Mouse (Mus musculus) heart, embryonic 12.5 days (tissue): ENCODE measurements around the gene Ms4a3. TPM values are rescaled to one million over a fixed set of nuclear protein-coding genes. Genes with fewer than 3 reads are reported as not detected.

ENCODE experiments used
- ATAC-seq: fragments of 200-750 bp; cut with Nextera tagmentation; 2 replicates; pipeline ENCODE4 v1.8.0; 2017; ENCODE audit warnings: moderate TSS enrichment, moderate library complexity; ENCODE audit not compliant: insufficient number of reproducible peaks, low FRiP score
- H3K27ac ChIP-seq: fragments of 300-500 bp; sonication (generic); 2 replicates; pipeline ENCODE4 v1.5.1; 2016; ENCODE audit warnings: mild to moderate bottlenecking, moderate library complexity; ENCODE audit not compliant: poor library complexity, severe bottlenecking
- H3K27me3 ChIP-seq: fragments of 300-500 bp; sonication (generic); replicated peaks from 2 replicates; pipeline ENCODE4 v1.6.1; 2016; ENCODE audit warnings: mild to moderate bottlenecking, moderate library complexity
- H3K36me3 ChIP-seq: fragments of 300-500 bp; sonication (generic); 2 replicates; pipeline ENCODE4 v1.6.1; 2016; ENCODE audit warnings: mild to moderate bottlenecking, moderate library complexity
- H3K4me1 ChIP-seq: fragments of 300-500 bp; sonication (generic); replicated peaks from 2 replicates; pipeline ENCODE4 v1.6.1; 2016; ENCODE audit warnings: mild to moderate bottlenecking
- H3K4me2 ChIP-seq: fragments of 300-500 bp; sonication (generic); 2 replicates; pipeline ENCODE4 v1.6.1; 2016; ENCODE audit warnings: mild to moderate bottlenecking, moderate library complexity
- H3K4me3 ChIP-seq: fragments of 300-500 bp; sonication (generic); 2 replicates; pipeline ENCODE4 v1.5.1; 2016; ENCODE audit warnings: mild to moderate bottlenecking
- H3K9ac ChIP-seq: fragments of 300-500 bp; sonication (generic); 2 replicates; pipeline ENCODE4 v1.6.1; 2016; ENCODE audit warnings: mild to moderate bottlenecking, moderate library complexity
- H3K9me3 ChIP-seq: fragments of 300-500 bp; sonication (generic); replicated peaks from 2 replicates; pipeline ENCODE4 v1.6.1; 2016; ENCODE audit warnings: mild to moderate bottlenecking, moderate library complexity
- WGBS: fragments of 180-500 bp; shearing (Covaris S2); methylation state at CpG from one replicate; pipeline ENCODE4 v1.1.7; 2016; 5-methylcytosine and 5-hydroxymethylcytosine counted together
- polyA plus RNA-seq: library from polyadenylated mRNA; unstranded; fragments of >200 nt; fragmentation: Nextera tagmentation; extraction: Ambion mirVana; gene quantifications from 2 replicates; pipeline ENCODE4 v1.2.1, GENCODE M21; 2016

The Ms4a3 gene
- 0.18 TPM in 1 of 2 replicates, not detected in the other for polyA plus RNA-seq

DNA sequence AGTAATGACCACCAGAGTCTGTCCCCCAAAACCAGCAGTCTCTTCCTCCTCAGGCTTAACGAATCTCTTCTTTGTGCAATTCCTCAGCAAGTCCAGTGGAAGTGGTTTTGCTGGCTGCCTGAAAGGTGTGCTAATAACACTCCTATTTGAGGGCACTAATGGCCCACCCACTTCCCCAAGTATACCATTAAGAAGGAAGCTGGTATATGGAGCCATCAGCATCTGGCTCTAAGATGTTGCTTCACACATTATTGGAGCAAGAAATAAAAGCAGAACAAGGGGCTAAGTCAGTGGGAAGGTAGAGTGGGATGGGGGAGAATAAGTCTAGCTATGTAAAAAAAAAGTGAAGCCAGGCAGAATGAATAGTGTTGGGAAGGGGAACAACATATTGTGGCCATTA is at the start of gene Ms4a3:
Gene Ms4a3, minus strand, starts transcription at position 120 of the 400 bp plus-strand sequence.
- Histone ChIP-seq H3K9me3 (0 out of 2 replicates have a peak, but pooled peaks cover 3% of the 10 kb centered on the region), H3K27ac (no peak within 1 kb of the TSS), H3K4me3 (no peak within 1 kb of the TSS), H3K36me3 (no peaks in the 10 kb centered on the region), H3K9ac (no peak within 1 kb of the TSS), H3K27me3 (no peaks in the 10 kb centered on the region), H3K4me2 (no peak within 1 kb of the TSS), H3K4me1 (no peaks in the 10 kb centered on the region)
- 59% methylated on average over 1 of the region's 1 CpGs for WGBS
- ATAC-seq = no peak

DNA sequence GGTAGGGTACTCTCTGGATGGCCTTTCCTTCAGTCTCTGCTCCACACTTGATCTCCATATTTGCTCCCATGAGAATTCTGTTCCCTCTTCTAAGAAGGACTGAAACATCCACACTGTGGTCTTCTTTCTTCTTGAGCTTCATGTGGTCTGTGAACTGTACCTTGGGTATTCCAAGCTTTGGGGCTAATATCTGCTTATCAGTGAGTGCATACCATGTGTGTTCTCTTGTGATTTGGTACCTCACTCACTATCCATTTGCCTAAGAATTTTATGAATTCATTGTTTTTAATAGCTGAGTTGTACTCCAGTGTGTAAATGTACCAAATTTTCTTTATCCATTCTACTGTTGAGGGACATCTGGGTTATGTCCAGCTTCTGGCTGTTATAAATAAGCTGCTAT is 20.9 kb upstream of the Ms4a3 start:
- H3K4me1 ChIP-seq = no peaks in the 10 kb centered on the region
- H3K4me2 ChIP-seq = no peak overlapping the region
- ATAC-seq = no peak
- H3K27ac ChIP-seq = no peak overlapping the region
- no peak overlapping the region for H3K4me3 ChIP-seq
- H3K9ac ChIP-seq = no peak overlapping the region
- no peaks in the 10 kb centered on the region for H3K27me3 ChIP-seq
- no peaks in the 10 kb centered on the region for H3K36me3 ChIP-seq
- H3K9me3 ChIP-seq = no peaks in the 10 kb centered on the region

DNA sequence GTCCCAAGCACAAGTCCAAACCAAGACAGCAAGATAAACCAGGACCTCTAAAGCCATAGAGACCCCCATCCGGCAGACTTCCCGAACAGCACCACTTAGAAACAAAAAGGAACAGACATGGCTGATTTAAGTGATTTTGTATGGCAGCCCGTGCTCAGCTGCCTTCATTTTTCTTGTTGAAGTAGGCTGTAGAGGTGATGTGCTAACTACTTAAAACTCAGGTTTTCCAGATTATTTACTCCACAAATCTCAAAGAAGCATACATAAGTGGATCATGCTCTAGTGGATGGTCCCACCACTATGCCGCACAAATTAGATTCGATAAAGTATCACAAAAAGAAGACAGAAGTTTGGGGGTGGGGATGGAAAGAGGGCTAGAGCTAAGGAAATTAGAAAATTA is 19.8 kb upstream of the Ms4a3 start, which contains the start of gene Oosp2:
Gene Oosp2, minus strand, starts transcription at position 101 of the 400 bp plus-strand sequence.
- H3K4me1 ChIP-seq = no peaks in the 10 kb centered on the region
- 78% methylated on average over 5 of the region's 5 CpGs for WGBS
- no peaks in the 10 kb centered on the region for H3K27me3 ChIP-seq
- no peak within 1 kb of the TSS for H3K4me2 ChIP-seq
- ATAC-seq = no peak
- H3K9me3 ChIP-seq = no peaks in the 10 kb centered on the region
- H3K4me3 ChIP-seq = no peak within 1 kb of the TSS
- no peaks in the 10 kb centered on the region for H3K36me3 ChIP-seq
- no peak within 1 kb of the TSS for H3K9ac ChIP-seq
- no peak within 1 kb of the TSS for H3K27ac ChIP-seq

DNA sequence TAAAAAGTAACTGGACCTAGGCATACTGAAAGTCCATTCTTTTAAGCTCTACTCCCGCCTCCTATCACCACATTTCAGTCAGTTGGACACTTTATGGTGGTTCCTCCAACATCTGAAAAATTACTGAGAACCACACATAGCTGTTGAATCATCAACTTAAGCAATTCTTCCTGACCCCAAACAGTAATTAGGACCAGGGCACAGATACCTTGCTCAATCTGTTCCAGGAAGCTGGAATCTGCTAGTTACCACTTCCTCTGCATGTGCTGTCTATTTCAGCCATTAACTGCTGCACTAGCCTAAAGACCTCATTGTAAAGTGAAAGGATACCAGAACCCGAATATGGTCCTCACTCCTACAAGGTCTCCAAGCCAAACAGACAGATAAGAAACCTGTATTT is 18.5 kb upstream of the Ms4a3 start:
- Histone ChIP-seq H3K36me3 (no peaks in the 10 kb centered on the region), H3K27me3 (no peaks in the 10 kb centered on the region), H3K4me2 (no peak overlapping the region), H3K9ac (no peak overlapping the region), H3K4me1 (no peaks in the 10 kb centered on the region), H3K4me3 (no peak overlapping the region), H3K27ac (no peak overlapping the region), H3K9me3 (no peaks in the 10 kb centered on the region)
- ATAC-seq = no peak
- WGBS = 61% methylated on average over 2 of the region's 2 CpGs

DNA sequence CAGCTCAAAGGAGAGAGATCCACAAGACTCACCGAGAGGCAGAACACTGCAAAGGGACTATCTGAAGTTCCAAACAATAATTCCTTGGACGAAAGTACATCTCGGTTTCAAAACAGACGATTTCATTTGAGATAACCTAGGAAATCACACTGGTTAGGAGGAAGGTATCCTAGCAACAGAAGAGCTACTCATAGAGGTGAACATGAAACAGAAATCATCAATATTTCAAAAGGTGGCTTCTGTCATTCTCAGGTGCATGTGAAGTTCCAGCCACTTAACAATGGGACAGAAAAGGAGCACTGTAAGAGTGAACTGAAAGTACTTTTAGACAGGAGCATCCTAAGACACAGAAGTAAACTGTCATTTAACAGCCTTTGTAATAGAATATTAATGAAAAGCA is 8.9 kb upstream of the Ms4a3 start:
- no peak overlapping the region for H3K27ac ChIP-seq
- no peaks in the 10 kb centered on the region for H3K27me3 ChIP-seq
- no peaks in the 10 kb centered on the region for H3K9me3 ChIP-seq
- H3K4me1 ChIP-seq = no peaks in the 10 kb centered on the region
- H3K4me2 ChIP-seq = no peak overlapping the region
- no peak for ATAC-seq
- H3K4me3 ChIP-seq = no peak overlapping the region
- H3K36me3 ChIP-seq = no peaks in the 10 kb centered on the region
- H3K9ac ChIP-seq = no peak overlapping the region
- 71% methylated on average over 4 of the region's 4 CpGs for WGBS

DNA sequence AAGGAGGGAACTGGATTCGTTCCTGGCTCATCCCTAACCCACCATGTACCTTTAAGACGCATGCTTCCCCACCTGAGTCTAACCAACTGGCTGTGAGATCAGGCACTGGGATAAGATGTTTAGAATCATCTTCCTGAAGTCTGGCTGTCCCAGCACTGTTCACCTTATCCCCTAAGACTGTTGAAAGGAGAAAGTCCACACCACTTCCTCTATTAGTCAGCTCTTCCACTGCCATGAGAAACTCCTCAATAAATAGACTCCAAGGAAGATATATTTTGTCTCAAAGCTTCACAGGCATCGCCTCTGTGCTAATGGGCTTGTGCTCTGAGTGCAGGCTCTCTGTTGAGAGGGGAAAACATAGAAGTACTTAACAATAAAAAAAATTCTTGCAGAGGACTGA is 5.5 kb upstream of the Ms4a3 start:
- H3K9me3 ChIP-seq = 0 out of 2 replicates have a peak, but pooled peaks cover 3% of the 10 kb centered on the region
- ATAC-seq = no peak
- no peak overlapping the region for H3K4me3 ChIP-seq
- H3K27me3 ChIP-seq = no peaks in the 10 kb centered on the region
- no peak overlapping the region for H3K9ac ChIP-seq
- no peaks in the 10 kb centered on the region for H3K4me1 ChIP-seq
- H3K27ac ChIP-seq = no peak overlapping the region
- no peak overlapping the region for H3K4me2 ChIP-seq
- 73% methylated on average over 3 of the region's 3 CpGs for WGBS
- no peaks in the 10 kb centered on the region for H3K36me3 ChIP-seq

DNA sequence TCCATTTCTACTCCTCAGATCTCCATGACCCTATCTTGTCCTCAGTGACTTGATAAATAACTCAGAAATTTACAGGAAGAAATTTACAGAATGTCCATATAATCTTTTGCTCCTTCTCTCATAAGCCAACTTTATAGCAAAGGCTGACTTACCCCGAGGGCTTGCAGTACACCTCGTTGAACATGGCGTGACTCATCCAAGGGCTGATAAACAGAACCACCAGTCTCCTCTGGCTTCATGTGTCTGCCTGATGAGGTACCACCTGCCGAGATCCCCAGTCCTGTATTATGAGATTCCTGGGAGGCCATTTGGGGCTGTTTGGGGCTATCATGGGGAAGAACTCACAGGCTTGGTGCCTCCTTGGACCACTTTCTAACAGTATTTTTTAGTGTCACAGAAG is 1.6 kb downstream of the Ms4a3 start:
- WGBS = 62% methylated on average over 4 of the region's 4 CpGs
- Histone ChIP-seq H3K4me1 (no peaks in the 10 kb centered on the region), H3K9ac (no peak overlapping the region), H3K4me2 (no peak overlapping the region), H3K36me3 (no peaks in the 10 kb centered on the region), H3K9me3 (0 out of 2 replicates have a peak, but pooled peaks cover 3% of the 10 kb centered on the region), H3K27me3 (no peaks in the 10 kb centered on the region), H3K27ac (no peak overlapping the region), H3K4me3 (no peak overlapping the region)
- no peak for ATAC-seq

DNA sequence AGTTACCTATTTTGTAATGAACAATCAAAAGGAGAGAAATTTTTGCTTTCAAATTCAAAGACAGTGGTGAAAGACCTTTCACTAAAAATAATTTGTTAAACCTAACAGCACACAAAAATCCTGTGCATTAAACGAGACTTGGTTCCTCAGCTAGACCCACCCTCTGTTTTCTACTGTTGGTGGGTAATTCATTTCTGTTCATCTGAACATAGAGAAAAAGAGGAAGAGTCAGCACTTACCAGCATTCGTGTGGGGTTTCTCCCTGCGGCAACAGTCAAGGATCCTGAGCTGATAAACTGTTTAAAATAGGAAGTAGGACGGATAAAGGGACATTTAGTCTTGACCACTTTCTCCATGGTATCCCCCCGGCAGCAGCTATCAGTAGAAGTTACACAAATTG is 5.1 kb downstream of the Ms4a3 start:
- Histone ChIP-seq H3K9me3 (no peaks in the 10 kb centered on the region), H3K27ac (no peak overlapping the region), H3K4me3 (no peak overlapping the region), H3K4me2 (no peak overlapping the region), H3K27me3 (no peaks in the 10 kb centered on the region), H3K4me1 (no peaks in the 10 kb centered on the region), H3K36me3 (no peaks in the 10 kb centered on the region), H3K9ac (no peak overlapping the region)
- 41% methylated on average over 5 of the region's 5 CpGs for WGBS
- ATAC-seq = no peak

DNA sequence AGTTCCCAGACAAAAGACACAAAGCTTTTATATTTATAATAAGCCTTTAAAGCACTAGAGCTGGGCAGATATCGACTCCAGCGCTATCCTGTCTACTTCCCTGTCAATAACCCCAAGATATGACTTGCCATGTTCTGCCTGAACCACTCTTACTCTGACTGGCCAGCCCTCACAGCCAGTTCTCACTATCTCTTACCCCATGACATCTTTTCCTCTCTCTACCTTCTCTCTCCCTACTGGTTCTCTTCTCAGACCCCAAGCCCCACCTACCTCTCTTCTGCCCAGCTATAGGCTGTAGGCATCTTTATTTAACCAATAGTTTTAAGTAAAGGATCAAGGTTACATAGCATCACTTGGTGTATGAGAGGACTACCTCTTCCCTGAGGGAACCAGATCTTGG is 6.3 kb downstream of the Ms4a3 start:
- Histone ChIP-seq H3K4me3 (no peak overlapping the region), H3K27ac (no peak overlapping the region), H3K4me1 (no peaks in the 10 kb centered on the region), H3K27me3 (no peaks in the 10 kb centered on the region), H3K4me2 (no peak overlapping the region), H3K9ac (no peak overlapping the region), H3K36me3 (no peaks in the 10 kb centered on the region), H3K9me3 (no peaks in the 10 kb centered on the region)
- ATAC-seq = no peak
- WGBS = 73% methylated on average over 2 of the region's 2 CpGs

DNA sequence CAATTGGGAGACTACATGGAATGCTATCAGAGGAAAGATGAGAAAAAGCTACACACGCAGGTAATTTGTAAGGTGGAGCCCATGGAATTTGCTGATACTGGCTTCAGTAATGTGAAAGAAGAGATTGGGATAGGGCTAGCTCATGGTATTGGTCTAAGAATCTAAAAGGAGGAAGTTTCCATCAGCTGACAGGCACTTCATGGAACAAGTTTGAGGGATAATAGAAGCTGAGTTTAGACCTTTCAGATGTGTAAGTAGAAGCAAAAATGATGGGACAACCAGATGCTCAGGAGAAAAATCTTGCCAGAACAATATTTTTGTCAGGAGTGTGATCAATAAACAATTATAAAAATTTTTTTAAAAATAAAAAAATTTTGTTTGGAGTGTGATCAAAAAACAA is 6.9 kb downstream of the Ms4a3 start:
- Histone ChIP-seq H3K27ac (no peak overlapping the region), H3K27me3 (no peaks in the 10 kb centered on the region), H3K9ac (no peak overlapping the region), H3K4me2 (no peak overlapping the region), H3K4me1 (no peaks in the 10 kb centered on the region), H3K9me3 (no peaks in the 10 kb centered on the region), H3K36me3 (no peaks in the 10 kb centered on the region), H3K4me3 (no peak overlapping the region)
- 65% methylated on average over 1 of the region's 1 CpGs for WGBS
- no peak for ATAC-seq

DNA sequence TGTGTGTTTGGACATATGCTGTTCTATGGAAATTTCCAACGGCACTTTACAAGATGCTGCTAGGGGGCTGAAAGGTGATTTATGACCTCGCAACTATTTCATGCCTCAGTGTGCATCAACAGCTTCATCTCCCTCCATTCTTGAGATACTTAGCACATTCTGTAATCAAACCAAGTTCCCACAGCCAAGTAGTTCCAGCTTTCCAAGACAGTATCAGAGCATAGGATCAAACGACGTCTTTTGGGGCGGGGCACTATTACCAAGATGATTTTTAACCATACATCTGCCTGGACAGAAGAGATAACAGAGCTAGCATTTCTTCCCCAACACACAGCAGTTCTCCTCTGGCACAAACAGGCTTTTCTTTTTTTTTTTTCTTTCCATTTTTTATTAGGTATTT is 15.4 kb downstream of the Ms4a3 start:
- no peaks in the 10 kb centered on the region for H3K36me3 ChIP-seq
- H3K9ac ChIP-seq = no peak overlapping the region
- no peak for ATAC-seq
- no peak overlapping the region for H3K4me2 ChIP-seq
- 74% methylated on average over 5 of the region's 5 CpGs for WGBS
- H3K27me3 ChIP-seq = no peaks in the 10 kb centered on the region
- no peaks in the 10 kb centered on the region for H3K9me3 ChIP-seq
- no peak overlapping the region for H3K27ac ChIP-seq
- no peak overlapping the region for H3K4me3 ChIP-seq
- no peaks in the 10 kb centered on the region for H3K4me1 ChIP-seq

DNA sequence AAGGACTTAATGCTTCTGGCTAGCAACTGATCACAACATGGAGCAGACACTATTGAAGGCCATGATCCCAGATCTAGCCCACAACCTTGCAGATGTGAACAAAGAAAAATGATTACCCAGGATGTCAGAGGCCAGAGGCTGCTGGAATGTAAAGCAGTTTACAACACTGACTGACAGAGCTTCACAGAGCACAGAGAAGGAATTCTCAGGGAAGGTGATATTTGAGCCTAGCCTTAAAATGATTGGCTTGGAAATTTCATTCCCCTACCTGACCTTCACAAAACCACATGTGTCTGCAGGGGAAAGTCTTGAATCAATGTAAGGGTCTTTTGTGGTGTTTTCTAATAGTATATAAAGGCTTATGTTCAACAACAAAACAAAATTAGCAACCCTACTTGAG is 15.9 kb downstream of the Ms4a3 start:
- H3K9me3 ChIP-seq = no peaks in the 10 kb centered on the region
- no peak overlapping the region for H3K4me2 ChIP-seq
- no peak overlapping the region for H3K27ac ChIP-seq
- no peak overlapping the region for H3K9ac ChIP-seq
- H3K36me3 ChIP-seq = no peaks in the 10 kb centered on the region
- H3K27me3 ChIP-seq = no peaks in the 10 kb centered on the region
- ATAC-seq = no peak
- H3K4me3 ChIP-seq = no peak overlapping the region
- no peaks in the 10 kb centered on the region for H3K4me1 ChIP-seq
